Mouse (Mus musculus) bone marrow macrophage, adult 2 months (primary cell): ENCODE measurements around the gene Hspa12b. TPM values are rescaled to one million over a fixed set of nuclear protein-coding genes. Genes with fewer than 3 reads are reported as not detected.
A peak's percentile ranks its signal among the peaks of the same experiment; 100 is the strongest.

ENCODE experiments used
- H3K27ac ChIP-seq: 2 replicates; pipeline ENCODE4 v1.5.1; 2012; ENCODE audit warnings: low read depth, low read length; ENCODE audit not compliant: insufficient read depth
- H3K4me1 ChIP-seq: 2 replicates; pipeline ENCODE4 v1.6.1; 2012; ENCODE audit warnings: low read length; ENCODE audit not compliant: control insufficient read depth, insufficient read depth
- H3K4me3 ChIP-seq: 2 replicates; pipeline ENCODE4 v1.5.1; 2012; ENCODE audit warnings: mild to moderate bottlenecking, low read length, moderate library complexity; ENCODE audit not compliant: insufficient read depth
- CTCF ChIP-seq: IDR thresholded peaks from 2 replicates; pipeline ENCODE4 v1.5.1; 2012; ENCODE audit warnings: low read depth, mild to moderate bottlenecking, low read length, moderate library complexity
- POLR2A ChIP-seq: IDR thresholded peaks from 2 replicates; pipeline ENCODE4 v1.6.1; 2012; ENCODE audit warnings: mild to moderate bottlenecking, low read depth, low read length, borderline replicate concordance
- polyA plus RNA-seq: library from polyadenylated mRNA; stranded (reverse); fragments of >200 nt; gene quantifications from 2 replicates; pipeline ENCODE4 v1.2.4, GENCODE M21; 2012; ENCODE audit not compliant: missing spikeins, insufficient read depth, insufficient read length

The Hspa12b gene
- polyA plus RNA-seq, 1 experiment, result not detected

DNA sequence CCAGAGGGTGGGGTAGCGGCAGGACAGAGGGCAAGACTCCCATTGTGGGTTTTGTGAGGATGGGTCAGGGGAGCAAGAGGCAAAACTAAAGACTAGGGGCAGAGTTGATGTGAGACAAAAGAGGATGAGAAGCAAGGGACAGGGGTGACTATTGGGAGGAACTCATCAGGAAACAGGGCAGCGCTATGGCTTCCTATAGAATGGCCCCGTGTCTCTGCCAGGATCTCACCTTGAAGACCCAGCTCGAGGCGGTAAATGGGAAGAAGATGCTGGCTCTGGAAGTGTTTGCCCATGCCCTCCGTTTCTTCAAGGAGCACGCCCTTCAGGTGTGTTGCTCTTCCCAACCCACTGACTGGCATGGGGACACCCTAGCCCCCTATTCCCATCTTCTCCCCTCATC lies 11.7 kb downstream of the Hspa12b start:
- no peaks in the 10 kb centered on the region for H3K4me1 ChIP-seq
- H3K4me3 ChIP-seq, result no peak overlapping the region
- no peak for TF ChIP-seq CTCF
- no peak for TF ChIP-seq POLR2A
- H3K27ac ChIP-seq, result no peak overlapping the region

DNA sequence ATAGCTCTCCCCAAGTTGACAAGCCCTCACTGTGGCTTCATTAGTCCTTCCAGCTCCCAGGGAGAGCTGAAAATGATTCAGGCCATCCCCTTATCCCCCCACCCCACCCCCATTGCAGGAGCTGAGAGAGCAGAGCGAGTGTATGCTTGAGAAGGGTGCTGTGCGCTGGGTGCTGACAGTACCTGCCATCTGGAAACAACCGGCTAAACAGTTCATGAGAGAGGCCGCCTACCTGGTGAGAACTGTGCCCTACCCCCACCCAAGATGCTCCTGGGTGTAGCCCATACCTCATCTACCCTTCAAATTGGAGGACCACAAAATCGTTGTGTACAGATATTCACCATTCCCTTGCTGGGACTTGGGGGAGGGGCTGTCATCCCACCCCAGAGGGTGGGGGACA lies 12.2 kb downstream of the Hspa12b start:
- no peak for TF ChIP-seq CTCF
- TF ChIP-seq POLR2A, result no peak
- Histone ChIP-seq H3K4me1 (no peaks in the 10 kb centered on the region), H3K27ac (no peak overlapping the region)

DNA sequence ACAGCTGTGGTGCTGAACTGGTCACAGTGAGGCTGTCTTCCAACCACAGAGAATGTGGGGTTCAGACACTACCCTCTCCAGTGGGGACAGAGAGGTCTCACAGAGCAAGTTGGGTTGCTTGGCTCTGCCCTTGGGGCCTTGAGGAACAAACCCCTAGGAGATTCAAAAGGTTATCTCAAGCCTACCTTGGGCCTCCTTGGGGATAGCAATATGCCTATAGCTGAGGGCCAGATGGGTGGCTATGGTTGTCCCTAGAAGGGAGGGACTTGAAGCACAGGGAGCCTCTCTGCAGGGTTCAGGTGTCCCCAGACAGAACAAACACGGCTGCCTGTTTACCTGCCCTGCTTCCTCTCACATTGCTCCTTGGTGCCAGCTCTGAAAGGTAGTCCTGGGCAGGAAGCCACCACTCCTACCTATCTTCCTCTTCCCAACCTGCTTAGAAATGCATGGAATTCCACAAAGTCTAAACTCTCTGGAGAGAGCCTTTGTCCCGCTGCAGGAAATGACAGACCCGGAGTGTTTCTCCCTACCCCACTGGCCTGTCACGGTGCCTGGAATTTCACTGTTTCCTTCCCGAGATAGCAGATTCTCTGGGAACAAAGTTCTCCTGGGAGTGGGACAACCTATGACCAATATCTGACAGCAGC lies 12.9 kb downstream of the Hspa12b start:
- TF ChIP-seq CTCF (no peak), POLR2A (no peak)
- Histone ChIP-seq H3K4me1 (no peaks in the 10 kb centered on the region), H3K4me3 (no peak overlapping the region), H3K27ac (no peak overlapping the region)

More for the DNA sequence above, 12.2 kb downstream of the Hspa12b start:
- H3K4me3 ChIP-seq, result no peak overlapping the region

DNA sequence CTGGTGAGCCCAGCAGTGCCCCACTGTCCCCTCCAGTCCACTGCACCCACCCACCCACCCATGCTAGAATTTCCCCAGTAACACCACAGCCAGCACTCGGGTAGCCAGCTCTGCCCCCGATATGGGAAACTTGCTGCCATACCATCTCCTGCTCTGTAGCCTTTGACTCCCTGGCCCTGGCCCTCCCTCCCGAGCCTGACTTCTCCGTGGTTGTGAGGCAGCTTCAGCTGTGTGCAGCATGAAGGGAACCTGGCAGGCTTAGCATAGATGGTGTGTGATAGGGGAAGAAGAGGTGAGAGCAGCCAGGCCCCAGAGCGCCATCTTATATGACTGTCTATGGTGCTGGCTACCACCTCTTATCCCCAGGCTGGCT lies 13.4 kb downstream of the Hspa12b start:
- H3K4me3 ChIP-seq, result no peak overlapping the region
- TF ChIP-seq CTCF, result no peak
- no peak for TF ChIP-seq POLR2A
- no peaks in the 10 kb centered on the region for H3K4me1 ChIP-seq
- H3K27ac ChIP-seq, result no peak overlapping the region

DNA sequence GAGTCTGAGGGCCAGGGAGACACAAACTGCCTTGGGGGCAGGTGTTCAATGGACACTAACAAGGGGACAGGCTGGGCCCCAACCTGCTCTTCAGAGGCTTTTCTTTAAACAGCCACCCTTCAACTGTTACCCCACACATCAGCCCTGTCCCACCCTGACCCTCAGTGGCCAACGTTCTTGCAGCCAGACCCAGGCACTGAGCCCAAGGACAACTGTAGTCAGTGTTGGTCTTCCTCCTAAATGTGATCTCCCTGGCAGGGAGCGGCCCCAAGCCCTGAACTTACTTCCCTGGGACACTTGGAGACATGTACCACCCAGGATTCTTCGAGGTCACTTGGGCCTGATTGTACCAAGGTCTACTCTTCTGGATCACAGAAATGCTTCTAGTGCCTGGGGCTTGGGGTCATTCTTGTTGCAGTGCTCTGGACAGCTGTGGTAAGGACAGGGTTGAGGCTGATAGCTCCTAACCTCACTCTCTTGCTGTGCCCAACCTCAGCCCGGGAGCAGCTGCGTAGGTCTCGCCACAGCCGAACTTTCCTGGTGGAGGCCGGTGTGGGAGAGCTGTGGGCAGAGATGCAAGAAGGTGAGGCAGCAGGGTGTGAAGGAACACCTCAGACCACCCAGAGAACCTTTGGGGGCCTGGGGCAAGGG lies 14.4 kb downstream of the Hspa12b start:
- no peak for TF ChIP-seq CTCF
- no peak for TF ChIP-seq POLR2A
- H3K27ac ChIP-seq, result no peak overlapping the region
- no peaks in the 10 kb centered on the region for H3K4me1 ChIP-seq
- H3K4me3 ChIP-seq, result no peak overlapping the region

DNA sequence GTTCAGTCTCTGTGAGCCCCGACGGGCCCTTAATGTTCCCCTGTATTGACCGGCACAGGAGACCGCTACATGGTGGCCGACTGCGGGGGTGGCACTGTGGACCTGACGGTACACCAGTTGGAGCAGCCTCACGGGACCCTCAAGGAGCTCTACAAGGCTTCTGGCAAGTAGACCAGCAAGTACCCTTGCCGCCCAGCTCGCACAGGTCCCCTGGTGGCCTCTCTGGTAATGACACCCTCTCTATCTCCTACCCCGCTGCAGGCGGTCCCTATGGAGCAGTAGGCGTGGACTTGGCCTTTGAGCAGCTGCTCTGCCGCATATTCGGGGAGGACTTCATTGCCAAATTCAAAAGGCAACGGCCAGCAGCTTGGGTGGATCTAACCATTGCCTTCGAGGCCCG lies 15.5 kb downstream of the Hspa12b start:
- no peaks in the 10 kb centered on the region for H3K4me1 ChIP-seq
- H3K4me3 ChIP-seq, result no peak overlapping the region
- no peak overlapping the region for H3K27ac ChIP-seq
- no peak for TF ChIP-seq POLR2A
- peak; percentile 63 for TF ChIP-seq CTCF

DNA sequence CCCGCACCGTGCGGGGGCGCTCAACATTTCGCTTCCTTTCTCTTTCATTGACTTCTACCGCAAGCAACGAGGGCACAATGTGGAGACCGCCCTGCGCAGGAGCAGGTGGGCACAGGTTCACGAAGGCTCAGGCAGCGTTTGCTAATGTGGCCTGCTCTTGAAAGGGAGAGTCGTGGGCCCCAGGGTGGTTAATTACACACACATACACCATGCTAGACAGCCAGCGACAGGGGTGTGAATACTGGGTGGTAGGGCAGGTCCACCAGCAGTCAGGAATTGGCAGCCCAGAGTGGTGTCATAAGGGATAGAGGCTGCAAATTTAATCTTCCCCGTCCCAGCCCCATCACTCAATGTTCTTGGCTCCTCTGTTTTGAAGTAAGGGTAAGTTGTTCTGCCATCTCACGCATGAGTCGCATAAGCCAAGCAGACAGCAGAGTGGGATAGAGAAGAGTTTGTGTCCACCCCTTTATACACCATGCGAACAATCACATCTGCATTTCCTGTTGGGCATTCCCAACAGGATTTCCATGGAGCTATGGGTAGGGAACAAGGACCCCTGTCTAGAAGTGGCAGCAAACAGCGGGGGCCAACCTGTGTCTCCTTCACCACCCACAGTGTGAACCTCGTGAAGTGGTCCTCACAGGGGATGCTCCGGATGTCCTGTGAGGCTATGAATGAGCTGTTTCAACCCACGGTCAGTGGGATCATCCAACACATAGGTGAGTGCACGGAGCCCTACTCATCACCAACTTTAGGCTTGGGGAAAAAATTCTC lies 16.1 kb downstream of the Hspa12b start:
- no peak overlapping the region for H3K4me3 ChIP-seq
- no peak for TF ChIP-seq POLR2A
- no peak for TF ChIP-seq CTCF
- no peak overlapping the region for H3K27ac ChIP-seq
- H3K4me1 ChIP-seq, result no peaks in the 10 kb centered on the region

DNA sequence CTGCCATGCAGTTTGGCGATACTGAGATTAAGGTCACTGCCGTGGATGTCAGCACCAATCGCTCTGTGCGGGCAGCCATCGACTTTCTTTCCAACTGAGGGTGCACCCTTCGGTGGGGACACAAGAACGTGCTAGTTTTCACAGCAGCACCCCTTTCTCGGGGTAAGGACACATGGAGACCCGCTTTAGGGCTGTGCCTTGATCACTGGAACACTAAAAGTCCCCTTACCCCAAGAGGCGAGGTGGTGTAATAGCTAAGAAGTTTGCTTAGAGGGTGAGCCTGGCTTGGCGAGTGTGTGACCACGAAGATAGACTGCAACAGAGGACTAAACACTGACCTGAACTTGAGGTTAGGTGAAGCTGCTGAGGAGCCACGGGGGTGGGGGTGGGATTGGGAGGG lies 18.0 kb downstream of the Hspa12b start:
- no peaks in the 10 kb centered on the region for H3K4me1 ChIP-seq

DNA sequence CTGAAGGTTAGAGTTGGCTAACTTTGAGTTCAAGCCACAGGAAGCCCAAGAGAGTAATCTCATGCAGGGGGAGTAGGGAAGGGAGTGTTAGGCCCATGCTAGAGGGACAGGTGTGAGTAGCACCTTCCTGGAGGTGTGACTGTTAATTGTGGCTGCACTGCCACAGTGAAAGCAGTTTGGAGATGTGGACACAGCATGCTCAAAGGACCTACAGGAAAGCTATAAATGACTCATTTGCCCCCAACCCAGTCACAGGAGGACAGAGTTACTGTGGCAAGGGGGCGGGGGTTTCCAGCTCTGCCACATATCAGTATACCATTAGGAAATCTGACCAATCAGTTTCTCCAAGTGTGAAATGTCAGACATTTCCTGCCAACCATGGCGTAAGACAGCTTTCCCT lies 18.5 kb downstream of the Hspa12b start:
- TF ChIP-seq POLR2A, result no peak
- TF ChIP-seq CTCF, result no peak
- H3K4me1 ChIP-seq, result no peaks in the 10 kb centered on the region
- no peak overlapping the region for H3K4me3 ChIP-seq
- H3K27ac ChIP-seq, result no peak overlapping the region

More for the DNA sequence above, 18.0 kb downstream of the Hspa12b start:
- no peak overlapping the region for H3K4me3 ChIP-seq
- no peak overlapping the region for H3K27ac ChIP-seq
- no peak for TF ChIP-seq POLR2A
- no peak for TF ChIP-seq CTCF
